Mouse (Mus musculus) heart, postnatal 4 days (tissue): Measurements from ENCODE around the gene Bcas3. TPM values are rescaled to one million over a fixed set of nuclear protein-coding genes. Genes with fewer than 3 reads are reported as not detected.

Source experiments
- DNase-seq: peaks from one replicate; pipeline ENCODE4 v3.0.0; 2021
- total RNA-seq, 2 experiments: library from RNA; stranded (reverse); gene quantifications; 2 replicates each; pipeline ENCODE4 v1.2.3; 2021

Gene Bcas3
- total RNA-seq, 2 experiments from 2014 or later, result 24.4 to 24.7 TPM

- no peak for DNase-seq
These were observed 176.7 kb downstream of the Bcas3 start for GRCm38 (mm10) chr11:85529531-85530285.

- DNase-seq, result no peak
These were observed 188.0 kb downstream of the Bcas3 start for GRCm38 (mm10) chr11:85540989-85541388.

GRCm38 (mm10) chr11:85543311-85543710, 190.3 kb downstream of the Bcas3 start:
- DNase-seq, result no peak

DNA sequence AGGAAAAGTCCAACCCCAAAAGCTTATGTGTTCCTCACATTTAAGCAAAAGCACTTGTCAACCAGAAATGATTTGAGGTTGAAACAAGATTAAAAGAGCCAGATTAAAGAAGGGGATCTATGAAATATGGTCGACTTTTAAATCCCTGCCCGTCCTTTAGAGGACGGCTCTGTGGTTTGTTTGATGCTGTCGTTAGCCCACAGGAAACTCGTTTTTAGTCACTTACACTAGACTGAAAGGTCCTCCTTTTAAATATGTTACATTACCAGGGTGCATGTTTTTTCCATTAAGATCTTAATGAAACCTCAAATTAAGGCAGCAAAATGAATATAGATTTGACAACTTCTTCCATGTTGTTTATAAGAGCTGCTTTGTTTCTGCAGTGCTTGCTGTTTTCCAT, 192.6 kb downstream of the Bcas3 start:
- no peak for DNase-seq

DNA sequence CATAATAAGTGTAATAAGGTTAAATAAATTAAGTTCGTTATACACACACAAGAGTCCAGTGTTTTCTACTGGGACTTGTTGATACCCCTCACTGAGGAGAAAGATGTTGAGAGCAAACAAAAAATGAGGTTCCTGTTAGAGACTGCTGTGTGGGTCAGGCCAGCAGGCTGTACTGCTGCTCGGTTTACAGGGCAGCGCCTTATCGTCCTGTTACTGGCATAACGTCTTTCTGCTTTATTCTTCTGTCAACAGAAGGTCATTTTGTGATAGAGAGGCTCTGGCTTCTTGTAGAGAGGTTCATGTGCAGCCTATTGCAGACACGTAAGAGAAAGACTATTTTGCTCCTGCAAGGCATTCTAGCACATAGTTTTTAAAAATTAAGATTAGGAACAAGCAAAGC, 195.0 kb downstream of the Bcas3 start:
- DNase-seq, result no peak

GRCm38 (mm10) chr11:85549651-85550050, 196.7 kb downstream of the Bcas3 start:
- no peak for DNase-seq

- no peak for DNase-seq
These were observed 202.1 kb downstream of the Bcas3 start for GRCm38 (mm10) chr11:85555066-85555465.

DNA sequence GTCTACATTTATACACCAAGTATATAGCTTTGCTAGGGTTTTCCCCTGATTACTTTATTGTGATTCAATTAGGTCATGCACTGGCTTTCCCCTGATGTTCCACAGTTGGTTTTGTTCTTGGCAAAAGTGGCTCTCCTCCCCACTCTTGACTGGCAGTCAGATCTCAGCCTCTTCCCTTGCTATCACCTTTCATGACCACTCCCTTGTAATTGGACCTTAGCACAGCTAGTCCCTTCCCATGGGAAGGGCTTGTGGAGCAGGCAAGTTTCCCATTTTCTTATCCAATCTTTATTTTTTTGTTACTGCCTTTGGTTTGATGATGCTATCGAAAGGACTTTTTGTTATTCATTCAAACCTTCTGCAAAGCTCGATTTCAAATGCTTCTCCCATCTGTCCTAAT, 202.8 kb downstream of the Bcas3 start:
- DNase-seq, result no peak

DNA sequence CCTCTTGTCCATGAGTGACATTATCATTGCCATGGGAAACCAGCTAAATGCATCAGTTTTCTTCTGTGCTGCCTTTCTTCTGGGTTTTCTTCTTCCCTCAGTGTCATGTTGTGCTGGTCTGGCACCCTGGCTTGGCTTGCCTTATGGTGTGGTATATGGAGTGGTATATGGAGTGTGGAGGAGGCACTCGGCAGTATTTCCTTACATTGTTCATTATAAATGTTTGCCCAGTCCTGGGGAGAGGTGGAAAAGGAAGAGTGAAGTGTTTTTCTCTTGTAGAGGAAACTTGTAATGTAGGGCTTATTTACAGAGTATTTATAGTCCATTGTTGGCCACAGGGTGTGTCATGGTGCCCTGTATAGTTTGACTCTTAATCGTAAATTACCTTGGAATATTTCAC, 212.1 kb downstream of the Bcas3 start:
- no peak for DNase-seq

GRCm38 (mm10) chr11:85571040-85571439, 218.1 kb downstream of the Bcas3 start:
- no peak for DNase-seq

DNA sequence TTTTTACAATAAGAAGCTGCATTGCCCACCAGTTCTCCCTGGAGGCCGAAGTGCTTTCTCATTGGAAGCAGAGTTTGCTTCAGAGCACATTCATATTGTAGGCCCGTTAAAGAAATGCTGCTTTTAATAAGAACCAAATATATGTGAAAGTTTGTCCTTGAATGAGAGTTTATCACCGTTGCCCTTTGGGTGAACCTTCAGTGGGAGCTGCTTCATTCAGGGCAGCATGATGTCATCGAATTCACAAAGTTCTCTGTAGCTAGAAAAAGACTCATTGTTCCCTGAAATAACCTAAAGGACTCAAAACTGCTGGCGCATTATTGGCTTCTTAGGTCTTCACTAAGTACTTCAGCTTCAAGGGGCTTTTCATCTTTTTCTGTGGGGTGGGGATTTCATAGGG, 219.0 kb downstream of the Bcas3 start:
- DNase-seq, result peak; percentile 20

DNA sequence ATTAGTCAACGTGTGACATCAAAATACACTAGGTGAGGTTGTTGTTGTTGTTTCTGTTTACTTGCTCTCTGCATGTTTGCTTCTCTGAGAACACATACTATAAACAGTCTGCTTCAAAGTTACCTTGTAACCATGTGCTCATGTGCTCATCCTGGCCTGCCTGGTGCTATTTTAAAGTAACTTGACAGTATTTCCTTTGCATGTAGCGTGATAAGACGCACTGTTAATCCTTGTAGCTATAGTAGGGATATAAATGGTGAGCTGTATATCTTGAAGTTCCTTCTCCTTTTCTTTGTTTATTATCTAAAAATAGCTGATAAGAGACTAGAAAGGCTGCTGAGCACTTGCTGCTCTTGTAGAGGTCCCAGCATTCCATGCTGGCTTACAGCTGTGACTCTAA, 219.6 kb downstream of the Bcas3 start:
- no peak for DNase-seq

DNA sequence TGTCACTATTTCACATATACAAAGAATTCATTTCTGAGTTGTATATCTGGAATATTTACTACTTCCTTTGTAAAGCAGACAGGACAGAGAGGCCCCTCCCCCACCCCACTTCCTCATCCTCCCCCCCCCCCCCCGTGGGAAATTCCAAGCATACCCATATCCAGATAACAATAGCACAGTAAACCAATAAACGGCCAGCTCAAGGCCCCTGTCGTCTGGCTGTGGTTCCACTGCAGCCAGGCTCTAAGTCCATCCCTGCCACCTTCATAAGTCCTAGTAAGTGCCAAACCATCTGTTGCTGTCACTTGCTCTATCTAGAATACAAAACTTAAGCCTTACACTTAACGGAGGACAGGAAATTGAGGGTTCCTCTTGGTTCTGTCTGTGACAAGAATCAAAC, 221.5 kb downstream of the Bcas3 start:
- DNase-seq, result peak; percentile 33

- DNase-seq, result peak; percentile 7
These were observed 225.1 kb downstream of the Bcas3 start for GRCm38 (mm10) chr11:85577816-85578645.

DNA sequence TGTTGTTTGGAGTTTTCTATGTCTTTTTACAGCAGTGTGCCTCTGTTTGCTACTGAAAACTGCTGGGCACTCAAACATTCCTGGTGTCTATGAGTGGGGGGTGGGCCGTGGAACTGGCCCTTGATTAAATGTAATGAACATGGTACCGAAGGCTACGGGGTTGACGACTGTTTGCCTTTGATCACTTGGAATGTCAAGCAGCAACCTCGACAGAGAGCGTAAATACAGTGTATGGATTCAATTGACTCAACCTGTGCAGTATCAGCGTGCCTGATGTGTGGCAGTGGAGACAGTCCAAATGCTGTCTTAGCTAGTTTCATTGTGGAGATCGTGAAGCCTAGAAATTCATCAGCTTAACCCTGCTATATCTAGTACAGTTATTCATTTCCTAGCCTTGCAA, 231.1 kb downstream of the Bcas3 start:
- DNase-seq, result no peak

- no peak for DNase-seq
These were observed 240.7 kb downstream of the Bcas3 start for GRCm38 (mm10) chr11:85593636-85594035.

DNA sequence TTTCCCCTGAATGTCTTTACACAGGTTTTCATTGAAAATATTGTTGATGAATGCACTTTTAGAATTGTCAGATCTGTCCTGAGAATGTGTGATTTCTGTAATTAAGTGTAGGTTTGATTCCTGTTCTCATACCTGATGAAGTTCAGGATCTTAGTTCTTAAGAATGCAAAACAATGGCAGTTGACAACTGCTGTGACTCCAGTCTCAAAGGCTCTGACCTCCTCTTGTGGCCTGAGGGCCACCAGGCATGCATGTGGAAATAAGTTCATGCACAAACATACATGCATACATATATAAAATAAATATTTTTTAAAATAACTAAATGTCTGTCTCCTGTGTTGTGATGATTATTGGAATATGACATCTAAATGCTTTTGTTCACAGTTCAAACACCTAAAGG, 246.3 kb downstream of the Bcas3 start:
- DNase-seq, result no peak

DNA sequence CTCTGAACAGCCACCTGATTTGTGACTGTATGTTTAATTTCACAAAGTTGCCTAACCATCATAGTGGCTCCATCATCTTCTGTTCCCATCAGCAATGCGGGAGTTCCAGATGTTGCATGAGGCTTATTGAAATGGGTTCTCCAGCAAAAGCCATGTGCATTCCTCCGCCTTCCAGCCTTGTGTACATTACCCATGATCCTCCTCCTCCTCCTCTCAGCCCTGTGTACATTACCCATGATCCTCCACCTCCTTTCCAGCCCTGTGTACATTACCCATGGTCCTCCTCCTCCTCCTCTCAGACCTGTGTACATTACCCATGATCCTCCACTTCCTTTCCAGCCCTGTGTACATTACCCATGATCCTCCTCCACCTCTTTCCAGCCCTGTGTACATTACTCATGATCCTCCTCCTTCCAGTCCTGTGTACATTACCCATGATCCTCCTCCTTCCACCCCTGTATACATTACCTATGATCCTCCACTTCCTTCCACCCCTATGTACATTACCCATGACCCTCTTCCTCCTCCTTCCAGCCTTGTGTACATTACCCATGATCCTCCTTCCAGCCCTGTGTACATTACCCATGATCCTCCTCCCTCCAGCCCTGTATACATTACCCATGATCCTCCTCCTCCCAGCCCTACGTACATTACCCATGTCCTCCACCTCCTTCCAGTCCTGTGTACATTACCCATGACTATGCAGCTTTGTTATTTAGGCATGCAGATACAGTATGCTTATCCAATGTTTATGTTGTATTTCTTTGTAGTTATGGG, 250.8 kb downstream of the Bcas3 start:
- DNase-seq, result no peak

GRCm38 (mm10) chr11:85609303-85609940, 256.5 kb downstream of the Bcas3 start:
- peak; percentile 43 for DNase-seq

- no peak for DNase-seq
These were observed 260.1 kb downstream of the Bcas3 start for GRCm38 (mm10) chr11:85613035-85613434.

DNA sequence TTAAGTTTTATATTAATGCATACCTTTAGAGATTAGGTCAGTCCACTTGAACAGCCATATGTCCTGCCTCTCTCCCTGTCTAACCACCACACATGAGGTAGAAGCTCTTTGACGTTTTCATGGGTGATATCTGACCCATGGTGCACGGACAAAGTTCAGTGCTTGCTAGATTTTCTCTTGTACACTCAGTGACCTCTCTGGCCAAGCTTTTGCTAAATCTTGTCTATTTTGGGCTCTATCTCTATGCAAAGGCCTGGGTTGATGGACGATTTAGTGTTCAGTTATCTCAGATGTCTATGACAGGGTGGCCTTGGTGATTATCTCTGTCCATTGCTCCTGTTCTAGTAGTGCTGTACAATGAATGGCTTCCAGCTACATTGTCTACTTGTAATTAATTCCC, 260.6 kb downstream of the Bcas3 start:
- DNase-seq, result no peak

- no peak for DNase-seq
These were observed 261.5 kb downstream of the Bcas3 start for GRCm38 (mm10) chr11:85614431-85614830.

DNA sequence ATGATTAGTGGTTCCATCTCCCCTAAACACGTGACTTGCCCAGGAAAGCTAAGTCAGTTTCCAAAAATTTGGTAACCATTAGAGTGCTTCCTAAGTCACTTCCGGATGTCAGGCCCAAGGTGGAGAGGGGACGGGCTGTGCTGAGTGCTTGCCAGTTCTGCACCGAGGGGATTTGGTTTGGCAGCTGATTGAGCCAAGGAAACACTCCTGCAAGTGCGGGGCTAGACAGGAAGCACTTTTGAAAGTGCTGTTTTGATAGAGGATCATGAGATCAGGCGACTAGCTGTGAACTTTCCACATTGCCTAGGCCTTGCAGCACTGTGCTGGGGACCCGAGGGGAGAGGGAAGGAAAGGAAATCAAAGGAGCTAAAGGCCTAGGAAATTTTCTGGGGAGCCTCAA, 262.5 kb downstream of the Bcas3 start:
- peak; percentile 63 for DNase-seq
